Mouse (Mus musculus) adrenal gland (tissue): ENCODE measurements around the gene Itgb2.

ENCODE experiments used
- intact Hi-C: fragments of 180-260 bp; cut with DNase I; formaldehyde crosslinking; loops from one replicate; pipeline ENCODE4 v1.15.1; 2025

Itgb2 gene

DNA sequence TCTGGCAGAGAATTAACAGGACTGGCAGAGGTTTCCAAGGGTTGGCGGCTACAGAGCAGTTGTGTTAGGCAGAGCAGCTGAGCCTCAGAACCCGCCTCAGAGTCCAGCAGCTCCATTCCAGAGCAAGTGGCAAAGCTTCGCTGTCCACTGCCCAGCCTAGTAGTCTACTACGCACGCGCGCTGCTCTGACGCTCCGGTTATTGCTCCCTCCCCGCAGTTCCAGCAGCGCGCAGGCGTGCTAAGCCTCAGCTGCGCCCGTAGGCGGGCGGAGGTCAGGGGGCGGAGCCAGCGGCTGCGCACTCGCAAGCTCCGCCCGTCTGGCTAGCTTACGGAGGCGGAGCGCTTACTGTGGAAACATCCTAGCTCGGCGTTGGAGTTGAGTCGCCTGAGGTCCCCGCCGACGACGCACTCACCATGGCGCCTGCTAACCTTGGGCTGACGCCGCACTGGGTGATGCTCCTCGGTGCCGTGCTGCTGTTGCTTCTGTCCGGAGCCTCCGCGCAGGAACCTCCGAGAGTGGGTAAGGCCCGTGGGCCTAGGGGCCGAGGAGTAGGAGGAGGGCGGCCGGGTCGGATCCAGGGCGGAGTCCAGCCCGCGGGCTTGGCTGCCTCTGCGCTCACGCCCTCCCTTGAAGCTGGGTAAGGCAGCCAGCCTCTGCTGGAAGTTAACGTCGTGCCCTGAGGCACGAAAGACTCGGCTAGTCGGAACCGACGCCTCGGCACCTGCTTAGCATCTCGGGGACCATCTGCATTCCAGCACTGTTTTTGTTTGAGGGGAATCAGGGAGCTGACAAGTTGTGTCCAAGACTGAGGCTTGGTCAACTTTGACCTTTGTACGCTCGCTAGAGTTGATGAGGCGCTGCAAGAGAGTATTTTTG lies 51.6 kb downstream of the Itgb2 start, which contains the start of gene Pttg1ip:
TSS of gene Pttg1ip (plus strand) at position 313 of the 877 bp plus-strand sequence.
- intact Hi-C loops, result loop anchor here (1.0 kb wide), 1 partner anchor 25 kb away; the partner anchor contains the start of genes Gm49325 and Sumo3

DNA sequence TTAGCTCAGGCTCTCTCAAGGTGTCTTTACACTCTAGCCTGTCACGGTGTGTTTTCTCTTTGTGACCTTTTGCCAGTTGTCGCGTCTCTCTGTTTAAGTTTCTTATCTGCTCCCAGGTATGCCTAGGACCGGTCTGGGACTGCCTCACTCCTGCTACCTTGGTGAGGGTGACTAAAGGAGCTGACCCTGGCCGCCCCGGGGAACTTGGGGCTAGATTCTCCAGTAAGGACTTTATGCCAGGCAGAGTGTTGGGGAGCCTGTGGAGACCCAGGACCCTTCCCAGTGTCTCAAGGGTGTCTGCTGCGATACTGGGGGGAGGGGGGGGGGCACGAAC lies 52.2 kb downstream of the Itgb2 start:
- intact Hi-C loops, result no loop called here

DNA sequence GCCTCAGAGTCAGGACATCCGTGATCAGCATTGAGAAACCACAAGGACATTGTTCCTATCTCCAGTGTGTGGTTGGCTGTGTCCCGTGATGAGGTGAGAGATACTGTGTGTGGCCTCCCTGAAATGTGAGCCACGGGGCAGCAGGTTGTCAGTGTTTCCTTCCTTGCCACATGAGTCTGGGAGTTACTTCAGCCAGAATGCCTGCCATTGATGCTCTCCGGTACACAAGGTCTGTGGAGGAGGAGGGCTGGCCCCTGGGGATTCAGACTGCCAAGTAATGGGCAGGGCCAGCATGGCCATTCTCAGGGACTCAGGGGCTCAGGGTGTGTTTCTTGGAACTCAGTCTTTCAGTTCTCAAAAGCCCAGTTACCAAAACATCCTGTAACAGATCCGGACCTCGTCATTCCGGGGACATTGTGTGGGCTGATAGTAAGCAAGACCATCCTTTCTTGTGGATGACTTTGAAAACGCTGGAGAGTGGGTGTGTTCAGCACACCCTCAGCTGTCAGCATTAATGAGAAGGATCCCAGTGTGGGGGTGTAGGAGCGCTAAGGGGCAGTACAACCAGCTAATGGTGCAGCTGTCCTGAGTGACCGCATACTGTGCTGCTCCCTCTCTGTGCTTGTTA lies 53.9 kb downstream of the Itgb2 start:
- intact Hi-C loops, result no loop called here

DNA sequence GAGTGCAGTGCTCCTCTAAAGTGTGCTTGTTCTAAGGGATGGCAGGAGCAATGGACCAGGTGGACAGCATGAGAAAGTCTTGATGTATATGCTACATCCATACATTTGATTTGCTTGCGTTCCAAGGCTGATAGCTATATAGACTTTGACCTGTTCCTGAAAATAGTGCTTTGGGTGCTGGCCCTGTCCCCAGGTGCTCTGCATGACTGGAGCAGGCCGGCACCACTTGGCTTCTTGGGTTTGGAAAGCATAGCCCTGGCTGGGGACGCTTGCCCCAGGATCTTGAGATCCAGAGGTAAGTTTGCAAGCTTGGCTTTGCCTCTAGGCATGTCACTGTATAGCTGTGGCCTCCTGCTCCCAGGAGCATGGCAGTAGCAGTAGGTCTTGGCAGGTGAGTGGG lies 56.6 kb downstream of the Itgb2 start:
- intact Hi-C loops, result no loop called here

DNA sequence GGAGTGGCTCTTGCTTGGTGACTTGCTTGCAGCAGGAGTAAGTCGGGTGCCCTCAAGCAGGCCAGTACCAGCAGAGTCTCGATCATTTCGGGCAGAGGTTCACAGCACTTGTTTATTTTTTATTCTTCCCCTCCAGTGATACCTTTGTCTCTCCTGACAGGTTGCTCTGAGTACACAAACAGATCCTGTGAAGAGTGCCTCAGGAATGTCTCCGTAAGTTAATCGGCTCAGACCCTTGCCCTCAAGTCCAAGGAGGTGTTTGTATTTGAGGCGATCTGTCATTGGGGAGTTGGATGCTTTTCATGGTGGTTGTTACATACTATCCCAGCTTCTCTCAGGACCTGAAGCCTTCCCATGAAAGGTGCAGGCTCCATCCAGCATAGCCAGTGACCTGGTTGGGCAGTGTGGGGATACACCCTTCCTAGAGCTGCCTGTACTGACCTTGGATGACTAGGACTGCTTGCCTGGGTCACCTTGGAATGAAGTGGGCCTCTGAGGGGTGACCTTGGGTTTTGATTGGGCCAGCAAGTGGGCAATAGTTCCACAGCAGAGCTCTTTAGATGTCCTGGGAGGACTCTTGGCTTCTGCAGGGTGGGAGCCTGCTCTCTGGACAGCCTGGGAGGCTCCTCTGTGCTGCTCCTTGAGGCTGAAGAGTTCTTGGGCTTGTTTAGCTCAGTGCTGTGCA lies 57.2 kb downstream of the Itgb2 start:
- intact Hi-C loops, result no loop called here

DNA sequence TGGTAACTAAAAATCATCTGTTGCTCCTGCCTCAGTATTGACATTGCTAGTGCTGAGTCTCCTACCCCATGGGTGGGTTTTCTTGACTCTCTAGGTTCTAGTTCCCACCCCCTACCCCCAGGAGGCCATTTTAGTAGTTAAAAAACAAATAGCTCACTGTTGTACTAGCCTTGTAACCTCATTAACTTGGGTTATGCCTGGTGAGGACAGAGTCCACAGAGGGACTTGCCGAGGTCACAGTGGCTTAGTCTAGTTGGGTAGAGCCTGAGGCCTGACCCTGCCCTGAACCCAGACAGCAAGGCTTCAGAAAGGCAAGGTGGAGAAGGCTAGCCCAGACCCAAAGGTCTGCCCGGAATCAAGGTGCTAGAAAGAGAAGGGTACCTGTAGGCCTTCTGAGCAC lies 58.0 kb downstream of the Itgb2 start:
- intact Hi-C loops, result no loop called here

DNA sequence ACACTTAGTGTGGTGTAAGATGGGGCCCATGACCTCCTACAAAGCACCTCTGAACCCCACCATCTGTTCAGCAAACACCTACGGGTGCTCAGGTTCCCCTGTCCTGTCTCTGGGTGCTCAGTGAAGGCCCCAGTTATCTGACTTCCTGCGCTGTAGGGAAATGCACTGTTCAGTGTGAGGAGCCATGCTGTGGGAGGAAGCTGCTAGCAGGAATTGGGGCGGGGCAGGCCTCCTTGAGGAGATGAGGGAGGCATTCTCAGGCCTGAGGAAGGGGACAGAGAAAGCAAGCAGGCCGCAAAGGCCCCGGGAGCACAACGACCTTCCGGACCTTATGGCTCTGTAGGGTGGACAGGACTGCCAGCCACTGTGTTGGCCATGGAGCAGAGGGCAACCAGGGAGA lies 59.1 kb downstream of the Itgb2 start:
- intact Hi-C loops, result no loop called here

DNA sequence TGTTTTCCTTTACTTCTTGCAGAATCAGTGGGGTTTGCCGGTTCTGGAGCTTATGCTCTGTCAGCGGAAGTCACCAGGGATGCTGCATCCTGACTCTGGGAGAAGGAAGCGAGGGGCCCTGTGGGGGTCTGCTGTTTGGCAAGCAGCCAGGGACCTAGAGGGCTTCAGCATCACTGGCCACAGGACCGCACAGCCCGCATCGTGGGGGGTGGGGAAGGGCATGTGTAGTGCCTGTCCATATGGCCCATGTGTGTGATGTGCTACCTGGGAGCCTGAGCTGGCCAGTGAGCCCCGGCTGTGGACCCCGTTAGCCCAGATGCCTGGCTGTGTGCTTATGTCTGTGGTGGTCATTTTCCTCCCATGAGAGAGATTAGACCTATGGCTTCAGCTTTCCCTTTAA lies 59.7 kb downstream of the Itgb2 start:
- intact Hi-C loops, result no loop called here

DNA sequence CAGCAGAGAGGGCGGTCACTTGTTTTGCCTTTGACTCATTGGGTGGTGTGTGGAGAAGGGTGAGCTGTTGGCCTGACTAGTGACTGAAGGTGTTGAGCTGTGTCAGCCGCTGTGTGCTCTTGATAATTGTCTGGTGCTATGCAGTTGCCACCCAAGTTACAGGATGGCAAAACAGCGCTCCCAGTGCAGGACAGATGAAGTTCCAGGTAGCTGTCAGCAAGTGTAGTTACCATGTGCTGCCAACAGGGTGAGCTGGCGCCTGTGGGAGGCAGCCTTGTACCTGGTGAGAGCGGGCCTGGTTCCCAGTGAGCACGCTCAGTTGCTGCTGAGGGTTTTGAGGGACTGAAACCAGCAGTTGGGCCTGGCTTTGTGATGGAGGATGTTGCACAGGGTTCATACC lies 60.8 kb downstream of the Itgb2 start:
- intact Hi-C loops, result no loop called here

DNA sequence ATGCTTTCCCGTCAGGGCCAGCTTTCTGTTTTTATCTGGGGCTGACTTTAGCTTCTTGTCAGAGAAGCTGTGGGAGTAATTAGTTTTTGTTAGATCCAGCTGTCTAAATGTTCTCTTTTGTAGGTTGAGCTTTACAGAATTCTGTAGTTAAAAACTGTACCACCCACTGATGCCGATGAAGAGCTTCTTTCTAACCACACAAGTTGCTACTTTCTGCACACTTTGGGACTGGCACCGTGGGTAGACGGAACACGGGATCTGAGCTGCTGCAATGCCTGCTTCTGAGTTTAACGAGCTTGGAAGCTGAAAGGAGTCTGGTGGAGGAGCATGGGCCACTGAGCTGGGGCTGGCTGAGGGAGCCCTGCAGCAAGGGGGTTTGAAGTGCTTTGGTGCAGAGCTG lies 61.5 kb downstream of the Itgb2 start:
- intact Hi-C loops, result no loop called here

DNA sequence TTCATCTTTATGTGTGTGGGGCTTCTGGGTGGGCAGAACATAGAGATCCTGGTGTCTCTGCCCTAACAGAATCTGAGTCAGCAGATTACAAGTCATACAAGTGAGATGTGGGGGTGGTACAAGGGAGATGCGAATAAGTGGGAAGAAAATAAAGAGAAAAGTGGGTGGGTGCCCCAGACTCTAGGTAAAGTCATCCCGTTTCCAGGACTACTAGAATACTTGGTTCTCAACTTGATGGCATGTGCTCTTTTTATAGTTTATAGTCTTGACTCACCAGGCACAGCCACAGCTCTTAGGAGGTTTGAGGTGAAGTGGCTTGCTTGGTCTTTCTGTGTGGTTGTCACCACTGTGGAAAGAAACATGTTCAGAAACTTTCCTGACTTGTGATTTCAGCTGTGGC lies 66.0 kb downstream of the Itgb2 start:
- intact Hi-C loops, result no loop called here

DNA sequence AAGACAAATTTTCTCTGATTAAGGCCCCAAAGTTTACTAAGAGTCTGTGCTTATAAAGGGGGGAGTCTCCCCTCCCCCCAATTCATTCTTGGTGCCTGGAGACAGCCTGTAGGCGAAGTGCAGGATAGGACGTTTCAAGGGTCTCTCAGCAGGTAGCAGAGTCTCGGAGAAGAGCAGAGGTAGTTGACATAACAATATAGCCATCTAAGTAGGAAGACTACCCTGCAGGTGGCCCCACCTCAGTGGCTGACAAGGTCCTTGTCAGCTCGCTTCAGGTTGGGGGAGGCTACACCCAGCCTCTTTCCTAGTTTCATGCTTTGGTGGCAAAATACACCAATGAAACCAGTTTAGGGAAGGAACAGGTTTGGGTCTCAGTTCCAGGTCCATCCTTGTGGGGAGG lies 73.0 kb downstream of the Itgb2 start:
- intact Hi-C loops, result no loop called here

DNA sequence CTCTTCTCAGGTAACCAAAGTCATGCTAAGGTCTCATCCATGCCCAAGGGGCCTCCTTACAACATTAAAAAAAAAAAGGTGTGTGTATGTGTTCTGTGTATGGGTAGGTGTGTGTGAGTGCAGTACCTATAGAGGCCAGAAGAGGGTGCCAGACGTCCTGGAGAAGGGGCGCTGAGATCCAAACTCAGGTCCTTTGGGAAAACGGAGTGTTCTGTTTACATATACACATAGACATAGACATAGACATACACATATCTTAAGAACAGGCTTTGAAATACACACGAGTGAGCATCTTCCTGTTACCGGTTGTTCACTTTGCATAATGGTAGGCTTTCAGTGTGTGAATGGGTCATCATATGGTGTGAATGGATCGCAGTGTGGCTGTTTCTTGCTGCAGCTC lies 74.1 kb downstream of the Itgb2 start:
- intact Hi-C loops, result no loop called here

DNA sequence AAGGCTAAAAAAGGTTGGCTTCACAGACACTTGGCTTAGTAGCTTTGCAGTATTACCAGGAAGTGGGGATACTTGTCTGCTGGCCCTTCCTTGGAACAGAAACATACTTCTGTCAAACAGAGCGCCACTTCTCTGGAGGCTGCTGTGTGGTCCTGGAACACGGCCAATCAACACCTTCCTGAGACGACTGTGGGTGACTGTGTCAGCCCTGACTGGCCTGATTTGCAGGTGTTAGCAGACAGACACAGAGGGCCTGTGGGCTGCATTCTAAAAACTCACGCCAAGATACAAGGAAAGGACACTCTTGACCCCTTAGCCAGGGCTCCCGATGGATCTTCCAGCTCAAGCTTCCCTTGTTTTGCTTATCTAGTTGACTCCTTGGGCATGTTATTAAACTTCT lies 74.9 kb downstream of the Itgb2 start:
- intact Hi-C loops, result no loop called here

DNA sequence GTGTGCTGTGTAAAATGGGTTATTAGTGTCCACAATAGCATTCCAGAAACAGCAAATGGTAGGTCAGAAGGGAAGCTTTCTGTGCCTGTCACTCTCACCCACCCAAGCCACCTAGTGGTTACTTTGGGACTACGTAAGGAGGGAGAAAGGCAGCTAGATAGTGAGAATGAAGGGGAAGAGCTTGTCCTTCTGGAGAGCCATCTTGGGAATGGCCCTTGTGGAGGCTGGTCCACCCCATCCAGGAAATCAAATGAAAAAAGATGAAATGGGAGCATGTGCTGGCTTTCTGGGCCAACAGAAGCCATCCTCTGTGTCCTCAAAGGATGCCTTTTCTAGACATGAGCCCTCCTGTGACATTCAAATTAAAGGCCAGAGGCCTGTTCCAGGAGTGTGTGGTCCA lies 75.3 kb downstream of the Itgb2 start:
- intact Hi-C loops, result no loop called here

DNA sequence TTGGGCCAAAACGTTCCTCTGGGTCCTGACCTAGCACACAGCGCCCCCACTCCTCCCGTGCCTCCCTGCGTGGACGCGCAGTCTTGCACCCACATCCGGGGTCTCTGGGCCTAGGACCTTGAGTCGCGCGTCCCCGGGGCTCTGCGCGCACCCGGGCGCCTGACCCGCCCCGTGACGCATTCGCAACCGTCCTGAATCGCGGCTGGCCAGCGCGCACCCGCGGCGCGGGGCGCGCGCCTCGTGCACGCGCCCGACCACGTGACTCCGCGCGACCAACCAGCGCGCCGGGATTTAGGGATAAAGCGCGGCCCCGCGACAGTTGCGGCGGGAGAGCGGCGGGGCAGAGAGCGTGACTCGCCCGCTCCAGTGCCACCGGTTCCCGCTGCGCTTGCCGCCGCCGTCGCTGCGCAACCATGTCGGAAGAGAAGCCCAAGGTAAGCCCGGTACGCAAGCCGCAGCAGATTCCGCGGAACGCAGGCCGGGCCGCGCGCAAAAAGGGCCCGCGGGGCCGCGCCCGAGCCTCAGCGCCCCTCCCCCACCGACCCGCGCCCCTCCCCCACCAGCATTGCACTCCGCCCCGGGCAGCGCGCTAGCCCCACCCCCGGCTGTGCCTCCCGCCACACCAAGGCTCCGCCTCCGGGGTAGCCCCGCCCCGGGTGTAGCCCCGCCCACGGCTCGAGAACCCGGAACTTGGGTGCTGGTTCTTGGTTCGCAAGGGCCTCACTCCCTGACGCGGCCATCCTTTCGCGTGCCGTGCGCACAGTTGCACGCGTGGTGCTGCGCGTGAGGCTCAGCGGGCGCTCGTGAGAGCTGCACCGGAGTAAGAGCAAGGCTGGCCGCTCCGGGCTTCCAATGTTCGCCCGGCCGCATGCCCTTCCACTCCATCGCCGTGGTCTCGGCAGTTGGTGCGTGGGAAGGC lies 76.1 kb downstream of the Itgb2 start, which contains the start of the genes Sumo3 and Gm49325:
TSS of gene Sumo3 (plus strand) at position 190 of the 919 bp plus-strand sequence.
TSS of gene Gm49325 (plus strand) at position 290 of the 919 bp plus-strand sequence.
- intact Hi-C loops, result loop anchor here (1.0 kb wide), 1 partner anchor 25 kb away; the partner anchor contains the start of gene Pttg1ip

DNA sequence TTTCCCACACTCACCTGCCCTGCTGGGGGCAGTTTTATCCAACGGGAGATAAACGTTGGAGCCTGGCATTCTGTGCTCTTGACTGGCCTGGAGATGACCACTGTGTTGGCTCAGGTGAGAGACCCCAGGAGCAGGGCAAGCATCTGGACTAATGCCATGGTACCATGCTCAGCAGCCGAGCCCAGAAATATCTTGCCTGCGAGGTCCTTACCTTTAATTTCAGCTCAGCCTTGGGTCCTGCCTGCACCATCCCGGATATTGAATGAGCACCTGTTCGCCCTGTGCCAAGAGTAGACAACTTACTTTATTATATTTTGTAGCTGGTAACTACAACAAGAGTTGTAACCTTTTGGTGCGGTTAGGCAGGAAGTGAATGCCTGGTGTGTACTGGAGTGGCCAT lies 76.8 kb downstream of the Itgb2 start:
- intact Hi-C loops, result loop anchor here (1.0 kb wide), 1 partner anchor 26 kb away; the partner anchor contains the start of gene Pttg1ip

DNA sequence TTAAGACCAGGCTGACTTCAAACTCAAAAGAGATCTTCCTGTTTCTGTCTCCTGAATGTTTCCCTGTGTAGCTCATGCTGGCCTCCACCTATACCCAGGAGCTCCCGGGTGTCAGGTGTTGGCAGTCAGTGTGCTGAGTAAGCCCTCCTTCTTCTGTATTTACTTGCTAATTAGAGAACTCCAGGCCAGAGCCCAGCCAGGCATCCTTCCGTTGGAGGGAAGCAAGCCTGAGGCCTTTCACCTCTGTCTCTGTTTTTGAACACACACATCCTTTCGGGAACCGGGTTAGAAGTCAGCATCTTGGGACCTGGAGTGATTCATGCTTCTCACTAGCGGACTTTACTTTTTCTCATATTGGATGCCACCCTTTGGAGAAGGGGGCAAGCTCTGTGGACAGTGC lies 77.4 kb downstream of the Itgb2 start:
- intact Hi-C loops, result no loop called here

DNA sequence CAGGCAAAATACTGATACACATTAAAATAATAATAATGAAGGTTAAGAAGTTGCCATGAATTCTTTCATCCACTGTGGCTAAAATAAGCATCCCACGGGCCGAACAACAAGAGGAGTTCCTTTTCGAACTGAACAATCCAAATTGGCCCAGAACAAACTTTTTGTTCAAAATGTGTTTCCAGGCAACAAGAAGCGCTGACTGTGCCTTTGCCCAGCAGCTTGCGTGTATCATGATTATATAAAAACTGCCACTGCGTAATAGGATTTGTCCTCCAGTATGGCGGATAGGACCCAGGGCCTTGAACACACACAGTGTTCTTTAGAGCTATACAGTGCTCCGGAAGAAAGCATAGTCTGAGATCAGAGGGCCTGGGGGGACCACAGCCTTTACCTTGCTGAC lies 78.5 kb downstream of the Itgb2 start:
- intact Hi-C loops, result no loop called here

DNA sequence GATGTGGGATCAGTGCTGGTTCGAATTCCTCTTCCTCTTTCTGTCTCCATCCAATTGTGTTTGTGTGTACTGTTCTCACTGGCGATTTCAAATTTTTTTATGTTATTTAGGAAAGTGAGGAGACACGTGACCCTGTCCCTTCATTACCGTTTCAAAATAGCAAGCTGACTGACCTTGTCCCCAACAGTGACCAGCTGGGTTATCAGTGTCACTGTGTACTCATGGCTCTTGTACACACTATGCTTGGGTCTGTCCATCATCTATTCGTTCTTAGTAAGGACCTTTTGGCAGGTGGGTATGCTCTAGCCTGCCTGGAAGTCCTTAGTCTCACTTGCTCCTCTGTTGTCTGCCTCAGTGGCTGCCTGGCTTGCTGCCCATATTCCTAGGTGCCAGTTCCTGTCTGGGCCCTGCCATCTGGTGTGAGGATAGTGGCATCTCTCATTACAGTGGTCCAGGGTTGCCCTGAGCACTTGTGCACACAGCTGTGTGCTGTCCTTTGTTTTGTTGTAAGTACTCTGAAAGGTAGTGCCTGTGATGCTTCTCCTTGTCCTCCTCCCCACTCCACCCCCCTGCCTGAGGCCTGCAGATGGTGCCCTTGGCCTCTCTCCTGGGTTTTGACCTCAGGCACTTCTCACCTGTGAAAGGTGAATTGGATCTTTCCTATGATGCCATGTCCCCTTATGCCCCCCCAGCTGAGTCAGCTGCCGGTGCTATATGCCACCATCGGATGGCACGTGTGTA lies 80.3 kb downstream of the Itgb2 start:
- intact Hi-C loops, result no loop called here
